Mouse (Mus musculus) heart, adult 18-20 months (tissue): Measurements from ENCODE around the gene Rab19. TPM values are rescaled to one million over a fixed set of nuclear protein-coding genes. Genes with fewer than 3 reads are reported as not detected.
A peak's percentile ranks its signal among the peaks of the same experiment; 100 is the strongest.
"Not testable (repeated sequence)": the region's sequence is repeated elsewhere in the genome, so short reads cannot be mapped to it uniquely, and the experiment has no call there.

Source experiments
- DNase-seq, 2 experiments: peaks; one replicate each; pipeline ENCODE4 v3.0.0; 2021 to 2022; ENCODE audit warnings: mixed read lengths in 1 of 2
- total RNA-seq, 2 experiments: library from RNA; stranded (reverse); gene quantifications; 2 replicates each; pipeline ENCODE4 v1.2.3; 2021

The Rab19 gene
- total RNA-seq, 2 experiments from 2014 or later = 0.31 TPM; not detected in 1

- peak; percentile 15 to 24 for DNase-seq
Measured at GRCm38 (mm10) chr6:39379224-39379623, 1.8 kb upstream of the Rab19 start.

- DNase-seq = peak; percentile 7 to 24
Measured at GRCm38 (mm10) chr6:39379749-39380148, 1.2 kb upstream of the Rab19 start.

GRCm38 (mm10) chr6:39380276-39380675 is 699 bp upstream of the Rab19 start:
- no peak for DNase-seq

- no peak for DNase-seq
Measured at GRCm38 (mm10) chr6:39389988-39390387, 9.0 kb downstream of the Rab19 start.

DNA sequence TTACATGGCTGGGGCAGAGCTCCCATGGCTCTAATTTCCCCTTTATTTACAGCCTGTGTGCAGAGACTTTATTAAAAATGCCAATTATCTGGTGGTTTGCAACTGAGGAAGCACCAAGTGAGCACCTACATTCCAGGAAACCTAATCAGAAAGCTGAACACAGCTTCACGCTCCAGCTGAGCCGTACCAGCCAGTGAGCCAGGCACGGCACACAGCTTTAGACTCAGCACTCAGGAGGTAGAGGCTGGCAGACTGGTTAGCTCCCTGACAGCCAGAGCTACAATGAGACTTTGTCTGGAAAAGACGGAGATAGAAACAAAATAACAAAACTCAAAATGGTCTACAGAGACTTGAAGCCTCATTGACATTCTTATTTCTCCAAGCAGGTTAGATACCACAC is 14.5 kb downstream of the Rab19 start:
- DNase-seq = no peak

GRCm38 (mm10) chr6:39395916-39396315 is 14.9 kb downstream of the Rab19 start:
- DNase-seq = no peak

DNA sequence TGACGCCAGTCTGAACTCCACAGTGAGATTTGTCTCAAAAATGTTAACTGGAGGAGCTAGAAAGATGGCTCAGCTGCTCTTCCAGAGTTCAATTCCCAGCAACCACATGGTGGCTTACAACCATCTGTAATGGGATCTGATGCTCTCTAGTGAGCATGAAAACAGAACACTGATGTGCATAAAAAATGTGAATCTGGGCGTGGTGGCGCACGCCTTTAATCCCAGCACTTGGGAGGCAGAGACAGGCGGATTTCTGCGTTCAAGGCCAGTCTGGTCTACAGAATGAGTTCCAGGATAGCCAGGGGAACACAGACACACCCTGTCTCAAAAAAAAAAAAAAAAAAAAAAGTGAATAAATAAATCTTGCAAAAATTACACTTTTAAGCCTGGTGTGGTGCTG is 16.1 kb downstream of the Rab19 start:
- DNase-seq = no peak

DNA sequence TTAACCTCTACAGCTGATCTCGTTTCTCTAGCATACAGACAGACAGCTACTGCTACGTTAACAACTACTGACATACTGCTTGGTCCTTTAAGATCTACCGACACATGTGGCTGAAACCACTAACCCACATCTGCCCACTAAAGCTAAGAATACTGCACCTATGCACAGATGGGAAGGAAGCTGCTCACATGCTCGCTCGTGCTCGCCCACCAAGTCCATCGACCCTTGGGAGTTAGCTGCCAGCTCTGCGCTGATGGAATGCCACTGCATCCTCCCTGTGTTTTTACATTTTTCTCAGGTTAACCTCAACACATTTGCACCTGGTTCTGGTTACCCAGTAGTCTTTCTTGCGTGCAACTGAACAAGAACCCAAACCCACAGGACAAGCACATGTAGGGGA is 17.4 kb downstream of the Rab19 start:
- DNase-seq = no peak

- peak in 1 of 2 experiments; percentile 46 for DNase-seq
Measured at GRCm38 (mm10) chr6:39400343-39400742, 19.4 kb downstream of the Rab19 start.

- no peak for DNase-seq
Measured at GRCm38 (mm10) chr6:39403136-39403535, 22.2 kb downstream of the Rab19 start.

DNA sequence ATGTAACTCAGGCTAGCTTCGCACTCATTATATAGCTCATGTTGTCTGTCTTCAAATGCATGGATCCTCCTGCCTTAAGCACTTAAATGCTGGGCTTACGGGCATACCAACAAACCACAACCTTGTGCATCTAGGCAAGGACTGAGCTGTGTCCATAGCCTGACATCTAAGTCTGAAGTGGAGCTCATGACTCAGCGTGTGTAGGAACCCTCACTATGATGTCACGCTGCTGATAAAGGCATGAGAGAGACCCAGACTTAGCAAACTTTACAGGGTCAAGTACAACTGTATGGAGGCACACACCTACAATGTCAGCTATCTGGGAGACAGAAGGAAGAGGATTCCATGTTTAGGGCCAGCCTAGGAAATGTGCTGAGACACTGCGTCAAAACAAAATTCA is 25.5 kb downstream of the Rab19 start:
- no peak for DNase-seq

GRCm38 (mm10) chr6:39414106-39414505 is 33.1 kb downstream of the Rab19 start:
- no peak for DNase-seq

- peak; percentile 40 to 80 for DNase-seq
Measured at GRCm38 (mm10) chr6:39415762-39416161, 34.8 kb downstream of the Rab19 start.

- not testable (repeated sequence) for DNase-seq
Measured at GRCm38 (mm10) chr6:39416654-39417053, 35.7 kb downstream of the Rab19 start.

- DNase-seq = no peak
Measured at GRCm38 (mm10) chr6:39419386-39419850, 38.4 kb downstream of the Rab19 start.

GRCm38 (mm10) chr6:39419851-39420721 is 39.1 kb downstream of the Rab19 start, which contains the start of gene Mkrn1:
Gene Mkrn1, minus strand, starts transcription at chr6:39420462.
- peak; percentile 81 to 82 for DNase-seq

GRCm38 (mm10) chr6:39420867-39421266 is 39.9 kb downstream of the Rab19 start:
- DNase-seq = no peak

GRCm38 (mm10) chr6:39423130-39423551 is 42.2 kb downstream of the Rab19 start:
- no peak for DNase-seq

- no peak for DNase-seq
Measured at GRCm38 (mm10) chr6:39423686-39424085, 42.7 kb downstream of the Rab19 start.

- DNase-seq = no peak
Measured at GRCm38 (mm10) chr6:39425181-39425580, 44.2 kb downstream of the Rab19 start.

DNA sequence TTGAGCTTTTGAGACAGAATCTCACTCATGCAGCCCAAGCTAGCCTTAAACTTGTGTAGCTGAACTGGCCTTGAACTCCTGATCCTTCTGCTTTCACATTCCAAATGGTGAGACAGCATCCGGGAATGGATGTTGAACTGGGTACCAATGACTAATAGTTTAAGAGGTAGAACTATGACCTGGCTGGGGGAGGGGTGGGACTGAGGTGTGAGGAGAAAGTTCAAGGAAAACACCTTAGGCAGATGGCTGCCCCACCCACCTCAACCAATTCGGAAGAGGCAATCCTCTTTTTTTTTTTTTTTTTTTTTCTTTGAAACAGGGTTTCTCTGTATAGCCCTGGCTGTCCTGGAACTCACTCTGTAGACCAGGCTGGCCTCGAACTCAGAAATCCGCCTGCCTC is 45.8 kb downstream of the Rab19 start:
- no peak for DNase-seq

GRCm38 (mm10) chr6:39427276-39428003 is 46.5 kb downstream of the Rab19 start:
- DNase-seq = no peak
